27 mouse cellular contexts compared by ENCODE assay signal in the genomic region with DNA sequence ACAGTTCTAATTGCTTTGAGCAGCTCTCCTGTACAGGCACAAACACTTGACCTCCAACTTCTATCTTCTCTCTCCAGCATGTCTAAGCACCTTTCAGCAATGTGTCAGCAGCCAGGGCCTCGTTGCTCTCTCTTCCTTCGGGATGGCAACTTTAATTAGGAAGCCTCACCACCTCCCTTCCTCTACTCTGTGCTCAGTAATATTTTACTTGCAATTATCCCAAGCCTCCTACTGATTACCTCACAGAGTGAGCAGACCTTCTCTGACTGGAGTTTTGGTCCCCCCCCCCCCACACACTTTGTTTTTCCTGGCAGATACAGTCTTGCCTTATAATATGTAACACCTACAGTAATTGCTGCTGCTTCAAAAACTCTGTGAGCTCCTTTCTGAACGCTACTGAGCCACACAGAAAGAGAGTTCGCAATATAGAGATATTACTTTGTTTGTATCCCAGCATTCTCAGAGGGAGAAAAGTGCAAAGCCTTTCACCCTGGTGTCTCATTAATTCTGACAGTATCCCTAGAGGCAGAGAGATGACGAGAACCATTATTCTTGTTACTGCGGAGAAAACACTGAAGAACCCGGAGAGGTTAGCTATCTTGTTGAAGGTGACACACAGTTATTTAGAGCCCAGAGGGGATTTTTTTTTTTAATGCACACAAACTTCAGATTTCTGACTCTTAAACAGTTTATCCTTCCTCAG.
A peak's percentile ranks its signal among the peaks of the same experiment; 100 is the strongest.
DNase-seq lines count a peak whose midpoint lies in the region; ATAC-seq and TF ChIP-seq lines count a peak whose summit lies in the region.
"Had no signal": no experiment of that assay in that cellular context is flagged by ENCODE, and none has a peak within 500 bp of the region (broad histone marks: within the 10 kb centered on the region; RNA-seq: fewer than 3 reads in every experiment).

No protein-coding gene starts in this region.

- intact Hi-C loops in gastrocnemius, postnatal 14 days (cut with DNase I; ENCODE audit: low total_unique reads): no loop called here

- 36% methylated on average over 7 of the region's 7 CpGs for WGBS in forebrain, embryonic 14.5 days
- 65% methylated on average over 7 of the region's 7 CpGs for WGBS in forebrain, embryonic 11.5 days
- 58% methylated on average over 7 of the region's 7 CpGs for WGBS in midbrain, embryonic 14.5 days
- 80% methylated on average over 7 of the region's 7 CpGs for WGBS in midbrain, embryonic 11.5 days
- 35% methylated on average over 7 of the region's 7 CpGs for WGBS in forebrain, embryonic 15.5 days
- 41% methylated on average over 7 of the region's 7 CpGs for WGBS in midbrain, postnatal 0 days

- no peak; the same call in 1 of the 2 replicates for ATAC-seq in forebrain, embryonic 14.5 days
- no peak for ATAC-seq in forebrain, embryonic 11.5 days (replicated peaks; ENCODE audit: low FRiP score)
- peak; percentile 31; the same call in 1 of the 2 replicates for ATAC-seq in midbrain, embryonic 14.5 days (ENCODE audit: low FRiP score, low TSS enrichment)
- ATAC-seq in midbrain, embryonic 11.5 days (ENCODE audit: low FRiP score): no peak
- ATAC-seq in forebrain, embryonic 15.5 days (replicated peaks): 0 out of 2 replicates have a peak, but pooled peaks have one; percentile 46
- peak; percentile 72; the same call in 1 of the 2 replicates for ATAC-seq in midbrain, postnatal 0 days (ENCODE audit: low FRiP score)
- ATAC-seq: inflammation-experienced regulatory T-cells, adult 6 months; Patski had no signal

- no peaks in the 10 kb centered on the region for H3K27me3 ChIP-seq in forebrain, embryonic 14.5 days (replicated peaks; ENCODE audit: control insufficient read depth, insufficient read depth, low read length)
- no peaks in the 10 kb centered on the region for H3K27me3 ChIP-seq in forebrain, embryonic 11.5 days (ENCODE audit: control insufficient read depth, insufficient read depth, low read length)
- H3K27me3 ChIP-seq in midbrain, embryonic 14.5 days (ENCODE audit: control insufficient read depth, insufficient read depth, low read length): no peaks in the 10 kb centered on the region
- no peaks in the 10 kb centered on the region for H3K27me3 ChIP-seq in midbrain, embryonic 11.5 days (ENCODE audit: control insufficient read depth, insufficient read depth, low read length)
- no peaks in the 10 kb centered on the region for H3K27me3 ChIP-seq in forebrain, embryonic 15.5 days
- H3K27me3 ChIP-seq in midbrain, postnatal 0 days (ENCODE audit: insufficient read depth, low read length): no peaks in the 10 kb centered on the region
- H3K27me3 ChIP-seq: CH12.LX; heart, embryonic 15.5 days; liver, embryonic 13.5 days; Patski had no signal

- no peak for TF ChIP-seq CTCF in midbrain, postnatal 0 days (IDR thresholded peaks at IDR 0.05)

- no peak overlapping the region for H3K9ac ChIP-seq in forebrain, embryonic 14.5 days (ENCODE audit: low read length)
- no peak overlapping the region for H3K9ac ChIP-seq in forebrain, embryonic 11.5 days (ENCODE audit: low read length)
- H3K9ac ChIP-seq in midbrain, embryonic 14.5 days (replicated peaks; ENCODE audit: low read length): no peak overlapping the region
- H3K9ac ChIP-seq in midbrain, embryonic 11.5 days (ENCODE audit: low read length): no peak overlapping the region
- H3K9ac ChIP-seq in forebrain, embryonic 15.5 days (replicated peaks): no peak overlapping the region
- no peak overlapping the region for H3K9ac ChIP-seq in midbrain, postnatal 0 days (replicated peaks; ENCODE audit: low read length, poor library complexity, severe bottlenecking)
- H3K9ac ChIP-seq: heart, embryonic 15.5 days; liver, embryonic 13.5 days had no signal

- H3K4me1 ChIP-seq in forebrain, embryonic 14.5 days (ENCODE audit: control insufficient read depth, insufficient read depth, low read length): no peaks in the 10 kb centered on the region
- H3K4me1 ChIP-seq in forebrain, embryonic 11.5 days (replicated peaks; ENCODE audit: control insufficient read depth, insufficient read depth, low read length): no peaks in the 10 kb centered on the region
- no peaks in the 10 kb centered on the region for H3K4me1 ChIP-seq in midbrain, embryonic 14.5 days (ENCODE audit: control insufficient read depth, insufficient read depth, low read length)
- H3K4me1 ChIP-seq in midbrain, embryonic 11.5 days (ENCODE audit: control insufficient read depth, insufficient read depth, low read length): no peaks in the 10 kb centered on the region
- no peaks in the 10 kb centered on the region for H3K4me1 ChIP-seq in forebrain, embryonic 15.5 days
- no peaks in the 10 kb centered on the region for H3K4me1 ChIP-seq in midbrain, postnatal 0 days (ENCODE audit: insufficient read depth, low read length)
- H3K4me1 ChIP-seq: liver, embryonic 13.5 days had no signal

- no peak overlapping the region for H3K27ac ChIP-seq in forebrain, embryonic 14.5 days (ENCODE audit: low read depth, low read length)
- no peak overlapping the region for H3K27ac ChIP-seq in forebrain, embryonic 11.5 days (ENCODE audit: low read depth, low read length)
- no peak overlapping the region for H3K27ac ChIP-seq in midbrain, embryonic 14.5 days (replicated peaks; ENCODE audit: low read depth, low read length)
- H3K27ac ChIP-seq in midbrain, embryonic 11.5 days (ENCODE audit: low read depth, low read length): no peak overlapping the region
- no peak overlapping the region for H3K27ac ChIP-seq in forebrain, embryonic 15.5 days (replicated peaks)
- H3K27ac ChIP-seq in midbrain, postnatal 0 days (ENCODE audit: low read depth, low read length): no peak overlapping the region
- H3K27ac ChIP-seq: heart, adult 2 months; heart, embryonic 15.5 days; liver, embryonic 13.5 days; stomach, postnatal 0 days had no signal

- H3K36me3 ChIP-seq in forebrain, embryonic 14.5 days (ENCODE audit: control insufficient read depth, insufficient read depth, low read length): no peaks in the 10 kb centered on the region
- no peaks in the 10 kb centered on the region for H3K36me3 ChIP-seq in forebrain, embryonic 11.5 days (ENCODE audit: control insufficient read depth, insufficient read depth, low read length)
- no peaks in the 10 kb centered on the region for H3K36me3 ChIP-seq in midbrain, embryonic 14.5 days (ENCODE audit: control insufficient read depth, insufficient read depth, low read length)
- no peaks in the 10 kb centered on the region for H3K36me3 ChIP-seq in midbrain, embryonic 11.5 days (ENCODE audit: control insufficient read depth, insufficient read depth, low read length)
- no peaks in the 10 kb centered on the region for H3K36me3 ChIP-seq in forebrain, embryonic 15.5 days
- H3K36me3 ChIP-seq in midbrain, postnatal 0 days (ENCODE audit: insufficient read depth, low read length): no peaks in the 10 kb centered on the region
- H3K36me3 ChIP-seq: G1E; heart, embryonic 15.5 days; liver, embryonic 13.5 days had no signal

- no peak overlapping the region for H3K4me3 ChIP-seq in forebrain, embryonic 14.5 days (ENCODE audit: low read depth, low read length)
- H3K4me3 ChIP-seq in forebrain, embryonic 11.5 days (ENCODE audit: low read depth, low read length): no peak overlapping the region
- no peak overlapping the region for H3K4me3 ChIP-seq in midbrain, embryonic 14.5 days (replicated peaks; ENCODE audit: low read depth, low read length)
- no peak overlapping the region for H3K4me3 ChIP-seq in midbrain, embryonic 11.5 days (ENCODE audit: low read depth, low read length)
- no peak overlapping the region for H3K4me3 ChIP-seq in forebrain, embryonic 15.5 days
- no peak overlapping the region for H3K4me3 ChIP-seq in midbrain, postnatal 0 days (ENCODE audit: low read depth, low read length)
- H3K4me3 ChIP-seq: heart, adult 2 months; heart, embryonic 15.5 days; liver, embryonic 13.5 days had no signal

- no peak overlapping the region for H3K4me2 ChIP-seq in forebrain, embryonic 14.5 days (ENCODE audit: low read length)
- H3K4me2 ChIP-seq in forebrain, embryonic 11.5 days (ENCODE audit: low read depth, low read length, severe bottlenecking): no peak overlapping the region
- H3K4me2 ChIP-seq in midbrain, embryonic 14.5 days (ENCODE audit: low read length): no peak overlapping the region
- H3K4me2 ChIP-seq in midbrain, embryonic 11.5 days: no peak overlapping the region
- no peak overlapping the region for H3K4me2 ChIP-seq in forebrain, embryonic 15.5 days (replicated peaks)
- H3K4me2 ChIP-seq in midbrain, postnatal 0 days (ENCODE audit: low read depth, low read length, poor library complexity, severe bottlenecking): no peak overlapping the region
- H3K4me2 ChIP-seq: heart, embryonic 15.5 days; liver, embryonic 13.5 days had no signal

- DNase-seq in forebrain, embryonic 14.5 days (ENCODE audit: low spot score): peak; percentile 14
- no peak for DNase-seq in forebrain, embryonic 11.5 days (ENCODE audit: low spot score)
- peak; percentile 51 for DNase-seq in midbrain, embryonic 14.5 days
- no peak for DNase-seq in midbrain, embryonic 11.5 days (ENCODE audit: low spot score, missing footprints)
- peak; percentile 12 for DNase-seq in midbrain, postnatal 0 days (ENCODE audit: low spot score)
- no peak for DNase-seq in gastrocnemius, postnatal 14 days
- DNase-seq: adrenal gland, postnatal 36 days; B cell, adult 2 months; cerebellum, adult 18-20 months; cerebellum, postnatal 25 days; embryo, embryonic 11 days; gastrocnemius, postnatal 25 days; heart, adult 2 months; heart, postnatal 36 days; kidney, adult 18-20 months; layer of hippocampus, adult 9-11 months; liver, embryonic 13.5 days; lung, adult 2 months; thymus, adult 2 months; thymus, postnatal 4 days had no signal

- H3K9me3 ChIP-seq in forebrain, embryonic 14.5 days (replicated peaks; ENCODE audit: control insufficient read depth, low read length): no peaks in the 10 kb centered on the region
- H3K9me3 ChIP-seq in forebrain, embryonic 11.5 days (ENCODE audit: control insufficient read depth, low read length): no peaks in the 10 kb centered on the region
- H3K9me3 ChIP-seq in midbrain, embryonic 14.5 days (ENCODE audit: control insufficient read depth, low read length): no peaks in the 10 kb centered on the region
- H3K9me3 ChIP-seq in midbrain, embryonic 11.5 days (ENCODE audit: control insufficient read depth, low read length): no peaks in the 10 kb centered on the region
- no peaks in the 10 kb centered on the region for H3K9me3 ChIP-seq in forebrain, embryonic 15.5 days
- H3K9me3 ChIP-seq in midbrain, postnatal 0 days (ENCODE audit: low read length): no peaks in the 10 kb centered on the region
- H3K9me3 ChIP-seq: heart, embryonic 15.5 days; liver, embryonic 13.5 days had no signal

Comparison
In these comparisons a context has a peak if more than half of its experiments do, and no peak if none do; other contexts are left out.
1. ATAC-seq: peak in midbrain, embryonic 14.5 days (single experiment), forebrain, embryonic 15.5 days (single experiment) and midbrain, postnatal 0 days (single experiment); none in forebrain, embryonic 14.5 days (single experiment), forebrain, embryonic 11.5 days (single experiment) and midbrain, embryonic 11.5 days (single experiment).
2. DNase-seq: peak in forebrain, embryonic 14.5 days (single experiment), midbrain, embryonic 14.5 days (single experiment) and midbrain, postnatal 0 days (single experiment); none in forebrain, embryonic 11.5 days (single experiment), midbrain, embryonic 11.5 days (single experiment) and gastrocnemius, postnatal 14 days (single experiment).